Comparison of ENCODE assay signal across 27 mouse cellular contexts in the genomic region with DNA sequence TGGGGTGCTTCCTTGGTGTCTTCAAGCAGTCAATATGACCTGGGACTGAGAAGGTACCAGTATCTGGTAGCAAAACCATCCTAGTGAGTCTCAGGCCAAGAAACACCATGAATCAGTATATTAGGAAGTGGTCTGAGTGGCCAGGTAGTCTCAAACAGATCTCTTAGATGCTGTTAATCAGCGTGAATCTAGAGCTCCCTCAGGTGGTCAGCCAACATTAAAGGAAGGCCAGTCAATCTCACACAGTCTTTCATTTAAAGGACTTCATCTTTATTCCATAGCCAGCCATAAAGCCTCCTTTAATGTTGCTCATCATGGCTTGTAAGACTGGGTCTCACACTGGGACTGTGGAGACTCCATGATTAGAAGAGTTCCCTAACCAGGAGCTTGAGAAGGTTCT. TPM values are rescaled to one million over a fixed set of nuclear protein-coding genes. Genes with fewer than 3 reads are reported as not detected.
DNase-seq lines count a peak whose midpoint lies in the region; ATAC-seq and TF ChIP-seq lines count a peak whose summit lies in the region.
"Had no signal": no experiment of that assay in that cellular context is flagged by ENCODE, and none has a peak within 500 bp of the region (broad histone marks: within the 10 kb centered on the region; RNA-seq: fewer than 3 reads in every experiment).

No protein-coding gene starts in this region.

- peak; percentile 63 for DNase-seq in CH12.LX (ENCODE audit: extremely low read depth)
- DNase-seq in NIH3T3 (ENCODE audit: low read depth), result peak; percentile 25
- DNase-seq in stomach, postnatal 0 days (ENCODE audit: low spot score), result no peak
- no peak for DNase-seq in gastrocnemius, postnatal 10 days
- DNase-seq in layer of hippocampus, adult 11-12 months (ENCODE audit: low spot score), result no peak
- DNase-seq: adrenal gland, postnatal 10 days; B cell, adult 2 months; cerebellum, adult 11-12 months; cerebellum, adult 9-11 months; cerebellum, postnatal 36 days; gastrocnemius, adult 2 months; gastrocnemius, postnatal 36 days; heart, adult 18-20 months; heart, postnatal 14 days; kidney, adult 9 months had no signal

- TF ChIP-seq EP300 in CH12.LX (IDR thresholded peaks at IDR 0.05; ENCODE audit: low read length), result no peak
- no peak for TF ChIP-seq EP300 in stomach, postnatal 0 days (optimal IDR thresholded peaks at IDR 0.05)

- TF ChIP-seq RAD21 in CH12.LX (IDR thresholded peaks at IDR 0.05; ENCODE audit: low read depth, low read length), result peak; percentile 92

- no peaks in the 10 kb centered on the region for H3K4me1 ChIP-seq in intestine, postnatal 0 days (replicated peaks; ENCODE audit: control insufficient read depth, insufficient read depth, low read length)
- no peaks in the 10 kb centered on the region for H3K4me1 ChIP-seq in intestine, embryonic 15.5 days (replicated peaks)
- peaks cover 3 to 41% of the 10 kb centered on the region in 2 experiments; a peak in 2 of 4 replicates for H3K4me1 ChIP-seq in CH12.LX (ENCODE audit: control insufficient read depth in 1 of 2, insufficient read depth in 2 of 2)
- H3K4me1 ChIP-seq in stomach, postnatal 0 days (replicated peaks; ENCODE audit: control insufficient read depth, insufficient read depth), result no peaks in the 10 kb centered on the region
- H3K4me1 ChIP-seq: embryonic facial prominence, embryonic 10.5 days; forebrain, embryonic 10.5 days; heart, embryonic 15.5 days; hindbrain, embryonic 13.5 days had no signal

- H3K79me2 ChIP-seq in CH12.LX (replicated peaks; ENCODE audit: control insufficient read depth, extremely low read depth, insufficient read depth, poor library complexity, severe bottlenecking), result no peaks in the 10 kb centered on the region

- no peak overlapping the region for H3K4me3 ChIP-seq in intestine, postnatal 0 days (ENCODE audit: low read depth, low read length)
- H3K4me3 ChIP-seq in intestine, embryonic 15.5 days (replicated peaks), result no peak overlapping the region
- no peak overlapping the region for H3K4me3 ChIP-seq in CH12.LX (replicated peaks in 1 of 3; ENCODE audit: low read depth in 2 of 3, low read length in 2 of 3, poor library complexity in 1 of 3)
- H3K4me3 ChIP-seq in stomach, postnatal 0 days (ENCODE audit: low read depth, low read length), result no peak overlapping the region
- H3K4me3 ChIP-seq: embryonic facial prominence, embryonic 10.5 days; forebrain, embryonic 10.5 days; gastrocnemius, adult 2 months; heart, embryonic 15.5 days; hindbrain, embryonic 13.5 days had no signal

- no peaks in the 10 kb centered on the region for H3K36me3 ChIP-seq in intestine, postnatal 0 days (ENCODE audit: control insufficient read depth, insufficient read depth)
- no peaks in the 10 kb centered on the region for H3K36me3 ChIP-seq in intestine, embryonic 15.5 days
- H3K36me3 ChIP-seq in CH12.LX (replicated peaks in 1 of 2; ENCODE audit: control insufficient read depth in 1 of 2, insufficient read depth in 1 of 2, low read length in 1 of 2), result no peaks in the 10 kb centered on the region
- H3K36me3 ChIP-seq in stomach, postnatal 0 days (ENCODE audit: control insufficient read depth, insufficient read depth, low read length), result no peaks in the 10 kb centered on the region
- H3K36me3 ChIP-seq: embryonic facial prominence, embryonic 10.5 days; forebrain, embryonic 10.5 days; heart, embryonic 15.5 days; hindbrain, embryonic 13.5 days had no signal

- dilution Hi-C loops in CH12.LX (cut with MboI; ENCODE audit: extremely low pct_ligation_motif_present, extremely low pct_unique_long_range_greater_than_20kb, low sequenced_read_pairs), result no loop called here

- in situ Hi-C loops in CH12.LX (cut with MboI; ENCODE audit: low pct_ligation_motif_present, low pct_unique_long_range_greater_than_20kb, low sequenced_read_pairs), result no loop called here

- no peaks in the 10 kb centered on the region for H3K27me3 ChIP-seq in intestine, postnatal 0 days (replicated peaks; ENCODE audit: control insufficient read depth, insufficient read depth, low read length)
- H3K27me3 ChIP-seq in intestine, embryonic 15.5 days (replicated peaks), result no peaks in the 10 kb centered on the region
- no peaks in the 10 kb centered on the region for H3K27me3 ChIP-seq in CH12.LX (replicated peaks)
- H3K27me3 ChIP-seq in stomach, postnatal 0 days (ENCODE audit: control insufficient read depth, insufficient read depth, low read length), result no peaks in the 10 kb centered on the region
- H3K27me3 ChIP-seq: heart, embryonic 15.5 days; hindbrain, embryonic 13.5 days had no signal

- no peak overlapping the region for H3K4me2 ChIP-seq in intestine, postnatal 0 days (replicated peaks; ENCODE audit: low read depth)
- no peak overlapping the region for H3K4me2 ChIP-seq in intestine, embryonic 15.5 days (replicated peaks)
- H3K4me2 ChIP-seq in CH12.LX (ENCODE audit: insufficient read depth, low read depth, poor library complexity, severe bottlenecking), result no peak overlapping the region
- no peak overlapping the region for H3K4me2 ChIP-seq in stomach, postnatal 0 days (replicated peaks; ENCODE audit: low read depth)
- H3K4me2 ChIP-seq: heart, embryonic 11.5 days; heart, embryonic 15.5 days; hindbrain, embryonic 13.5 days had no signal

- 14% methylated on average over 1 of the region's 1 CpGs for WGBS in intestine, postnatal 0 days
- WGBS in intestine, embryonic 15.5 days, result 18% methylated on average over 1 of the region's 1 CpGs
- WGBS in stomach, postnatal 0 days, result 18% methylated on average over 1 of the region's 1 CpGs

- no peak overlapping the region for H3K27ac ChIP-seq in intestine, postnatal 0 days (ENCODE audit: low read depth, low read length)
- H3K27ac ChIP-seq in intestine, embryonic 15.5 days, result no peak overlapping the region
- H3K27ac ChIP-seq in CH12.LX (ENCODE audit: insufficient read depth, low read depth), result no peak overlapping the region
- H3K27ac ChIP-seq in stomach, postnatal 0 days (replicated peaks), result no peak overlapping the region
- H3K27ac ChIP-seq: embryonic facial prominence, embryonic 10.5 days; forebrain, embryonic 10.5 days; gastrocnemius, adult 2 months; heart, embryonic 15.5 days; hindbrain, embryonic 13.5 days; hindbrain, postnatal 0 days had no signal

- no peak overlapping the region for H3K9ac ChIP-seq in intestine, postnatal 0 days (ENCODE audit: low read depth, low read length)
- no peak overlapping the region for H3K9ac ChIP-seq in intestine, embryonic 15.5 days
- no peak overlapping the region for H3K9ac ChIP-seq in CH12.LX (ENCODE audit: insufficient read depth, low read depth)
- no peak overlapping the region for H3K9ac ChIP-seq in stomach, postnatal 0 days (ENCODE audit: low read length)
- H3K9ac ChIP-seq: heart, embryonic 15.5 days; hindbrain, embryonic 13.5 days had no signal

- peak; percentile 43 for TF ChIP-seq CTCF in intestine, postnatal 0 days (IDR thresholded peaks at IDR 0.05; ENCODE audit: low read depth)
- TF ChIP-seq CTCF in CH12.LX (conservative IDR thresholded peaks at IDR 0.05 in 1 of 2, IDR thresholded peaks at IDR 0.05 in 1 of 2; ENCODE audit: low read depth in 2 of 2, low read length in 2 of 2), result peak; percentile 50 to 81
- peak; percentile 29 for TF ChIP-seq CTCF in stomach, postnatal 0 days (IDR thresholded peaks at IDR 0.05; ENCODE audit: low read depth)

- no peak for ATAC-seq in intestine, postnatal 0 days
- no peak for ATAC-seq in intestine, embryonic 15.5 days
- no peak for ATAC-seq in stomach, postnatal 0 days (ENCODE audit: low FRiP score, low TSS enrichment)
- ATAC-seq: CD4-positive, CD25-positive, alpha-beta regulatory T cell, adult 4 months; forebrain, embryonic 14.5 days; hindbrain, postnatal 0 days had no signal

- H3K9me3 ChIP-seq in intestine, postnatal 0 days (ENCODE audit: control insufficient read depth), result no peaks in the 10 kb centered on the region
- no peaks in the 10 kb centered on the region for H3K9me3 ChIP-seq in intestine, embryonic 15.5 days
- no peaks in the 10 kb centered on the region for H3K9me3 ChIP-seq in CH12.LX (replicated peaks; ENCODE audit: low read length)
- H3K9me3 ChIP-seq in stomach, postnatal 0 days (ENCODE audit: control insufficient read depth, low read length), result no peaks in the 10 kb centered on the region
- H3K9me3 ChIP-seq: heart, embryonic 15.5 days had no signal

- TF ChIP-seq POLR2A in CH12.LX (IDR thresholded peaks at IDR 0.05; ENCODE audit: low read depth, low read length), result no peak

TF ChIP-seq in CH12.LX, 34 proteins besides CTCF, POLR2A, EP300 and RAD21:
- TF ChIP-seq SMC3 (IDR thresholded peaks at IDR 0.05; ENCODE audit: low read depth, low read length) (peak; percentile 87), ZMIZ1 (IDR thresholded peaks at IDR 0.05; ENCODE audit: low read depth, low read length) (no peak), MAFK (IDR thresholded peaks at IDR 0.05; ENCODE audit: insufficient replicate concordance, low read length) (no peak), PAX5 (IDR thresholded peaks at IDR 0.05; ENCODE audit: low read length) (no peak), TBP (conservative IDR thresholded peaks at IDR 0.05; ENCODE audit: low read depth, low read length) (no peak), ELF1 (IDR thresholded peaks at IDR 0.05; ENCODE audit: low read depth, low read length) (no peak), ZC3H11A (IDR thresholded peaks at IDR 0.05; ENCODE audit: low read depth, low read length) (peak; percentile 48), POLR2AphosphoS2 (IDR thresholded peaks at IDR 0.05; ENCODE audit: low read depth, low read length) (no peak)

RNA-seq across cellular contexts. Expression of gene AU018091, which starts 25.7 kb away (rescaled TPM):
- polyA plus RNA-seq in intestine, postnatal 0 days (2015; fragmentation: Nextera tagmentation; extraction: Ambion mirVana), result not detected in 2 replicates
- not detected in 2 replicates for polyA plus RNA-seq in intestine, embryonic 15.5 days (2015; fragmentation: Nextera tagmentation; extraction: Ambion mirVana)
- 0.04 and 0.08 TPM in 2 replicates for total RNA-seq in CH12.LX (2012; rRNA removed)
- not detected in 2 replicates for total RNA-seq in CH12.LX (2014; rRNA removed)
- polyA plus RNA-seq in CH12.LX (2012; ENCODE audit: insufficient read length, low read depth), result not detected in 2 replicates
- polyA plus RNA-seq in stomach, postnatal 0 days (2015; fragmentation: Nextera tagmentation; extraction: Ambion mirVana), result 0.18 and 0.23 TPM in 2 replicates
- total RNA-seq in gastrocnemius, postnatal 10 days (2021), result not detected
- total RNA-seq: adrenal gland, postnatal 10 days; gastrocnemius, adult 2 months; gastrocnemius, postnatal 36 days; heart, adult 18-20 months; heart, postnatal 14 days; hematopoietic stem cell, adult 5-6 weeks; hindbrain, postnatal 0 days had no signal
- polyA plus RNA-seq: CD4-positive, CD25-positive, alpha-beta regulatory T cell, adult 4 months; forebrain, embryonic 14.5 days; heart, embryonic 11.5 days; heart, embryonic 15.5 days; hindbrain, embryonic 13.5 days; hindbrain, postnatal 0 days; intestine, embryonic 14.5 days had no signal

Comparison
In these comparisons a context has a peak if more than half of its experiments do, and no peak if none do; other contexts are left out.
1. DNase-seq: peak in CH12.LX (single experiment) and NIH3T3 (single experiment); none in stomach, postnatal 0 days (single experiment), gastrocnemius, postnatal 10 days (single experiment) and layer of hippocampus, adult 11-12 months (single experiment).
2. Peak in every context shown above with its lines, with median percentiles within 50 percentile points of each other: CTCF ChIP-seq.